Mouse (Mus musculus) forebrain, postnatal 0 days (tissue): ENCODE measurements around the gene Suds3. TPM values are rescaled to one million over a fixed set of nuclear protein-coding genes. Genes with fewer than 3 reads are reported as not detected.

Experiments
- ATAC-seq: fragments of 200-750 bp; cut with Nextera tagmentation; 2 replicates; pipeline ENCODE4 v1.8.0; 2017; ENCODE audit warnings: mild to moderate bottlenecking, moderate library complexity
- DNase-seq: peaks from one replicate; pipeline ENCODE4 v3.0.0-alpha.2; 2015
- H3K27ac ChIP-seq: fragments of 300-500 bp; sonication (generic); 2 replicates; pipeline ENCODE4 v1.5.1; 2014; ENCODE audit warnings: low read depth, mild to moderate bottlenecking, antibody characterized with exemption, low read length, moderate library complexity, mixed read lengths
- H3K27me3 ChIP-seq: fragments of 300-500 bp; sonication (generic); 2 replicates; pipeline ENCODE4 v1.6.1; 2014; ENCODE audit warnings: mild to moderate bottlenecking, low read length, mixed read lengths; ENCODE audit not compliant: insufficient read depth
- H3K36me3 ChIP-seq: fragments of 300-500 bp; sonication (generic); 2 replicates; pipeline ENCODE4 v1.6.1; 2014; ENCODE audit warnings: mild to moderate bottlenecking, moderate library complexity; ENCODE audit not compliant: insufficient read depth
- H3K4me1 ChIP-seq: fragments of 300-500 bp; sonication (generic); 2 replicates; pipeline ENCODE4 v1.6.1; 2014; ENCODE audit warnings: antibody characterized with exemption; ENCODE audit not compliant: insufficient read depth
- H3K4me2 ChIP-seq: fragments of 300-500 bp; sonication (generic); 2 replicates; pipeline ENCODE4 v1.6.1; 2014; ENCODE audit warnings: low read depth, mild to moderate bottlenecking, moderate library complexity
- H3K4me3 ChIP-seq: fragments of 300-500 bp; sonication (generic); 2 replicates; pipeline ENCODE4 v1.5.1; 2014; ENCODE audit warnings: low read depth, low read length, mixed read lengths
- H3K9ac ChIP-seq: fragments of 300-500 bp; sonication (generic); 2 replicates; pipeline ENCODE4 v1.6.1; 2014; ENCODE audit warnings: mild to moderate bottlenecking
- H3K9me3 ChIP-seq: fragments of 300-500 bp; sonication (generic); 2 replicates; pipeline ENCODE4 v1.6.1; 2016; ENCODE audit warnings: low read length
- CTCF ChIP-seq: sonication (generic); IDR thresholded peaks from 2 replicates; pipeline ENCODE4 v1.5.1; 2016; ENCODE audit warnings: antibody characterized with exemption, control low read depth, low read depth
- WGBS: fragments of 180-500 bp; shearing (Covaris S2); extraction: QIAGEN DNeasy Blood & Tissue Kit; methylation state at CpG from one replicate; pipeline ENCODE4 v1.1.7; 2014; 5-methylcytosine and 5-hydroxymethylcytosine counted together
- polyA plus RNA-seq: library from polyadenylated mRNA; unstranded; fragments of >200 nt; fragmentation: Nextera tagmentation; extraction: Ambion mirVana; gene quantifications from 2 replicates; pipeline ENCODE4 v1.2.1, GENCODE M21; 2015
- total RNA-seq: library from RNA; depleted of rRNA; stranded (reverse); fragments of >200 nt; gene quantifications from 2 replicates; pipeline ENCODE4 v1.2.3, GENCODE M21; 2014

Gene Suds3
- total and polyA plus RNA-seq, 2 experiments from 2014 or later, result 75.9 to 83.5 TPM

DNA sequence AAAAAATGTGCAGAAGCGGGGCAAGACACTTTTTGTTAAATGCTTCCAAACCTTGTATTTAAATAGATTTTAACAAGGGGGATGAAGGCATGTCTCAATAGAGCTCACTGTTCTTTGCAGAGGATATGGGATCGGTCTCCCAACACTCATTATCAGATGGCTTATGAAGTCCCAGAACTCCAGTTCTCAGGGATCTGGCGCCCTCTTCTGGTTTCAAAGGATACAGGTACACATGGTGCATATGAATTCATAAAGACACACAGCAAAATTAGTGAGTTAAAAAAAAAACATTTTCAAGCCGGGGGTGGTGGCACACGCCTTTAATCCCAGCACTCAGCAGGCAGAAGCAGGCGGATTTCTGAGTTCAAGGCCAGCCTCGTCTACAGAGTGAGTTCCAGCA lies 2.6 kb downstream of the Suds3 start:
- no peak overlapping the region for H3K27ac ChIP-seq
- no peaks in the 10 kb centered on the region for H3K9me3 ChIP-seq
- H3K36me3 ChIP-seq, result peaks cover 29% of the 10 kb centered on the region
- TF ChIP-seq CTCF, result peak; percentile 63
- no peak overlapping the region for H3K4me3 ChIP-seq
- H3K4me1 ChIP-seq, result 0 out of 2 replicates have a peak, but pooled peaks cover 3% of the 10 kb centered on the region
- H3K9ac ChIP-seq, result no peak overlapping the region
- H3K27me3 ChIP-seq, result no peaks in the 10 kb centered on the region
- 94% methylated on average over 7 of the region's 7 CpGs for WGBS
- DNase-seq (peak; percentile 53), ATAC-seq (no peak)
- H3K4me2 ChIP-seq, result no peak overlapping the region

DNA sequence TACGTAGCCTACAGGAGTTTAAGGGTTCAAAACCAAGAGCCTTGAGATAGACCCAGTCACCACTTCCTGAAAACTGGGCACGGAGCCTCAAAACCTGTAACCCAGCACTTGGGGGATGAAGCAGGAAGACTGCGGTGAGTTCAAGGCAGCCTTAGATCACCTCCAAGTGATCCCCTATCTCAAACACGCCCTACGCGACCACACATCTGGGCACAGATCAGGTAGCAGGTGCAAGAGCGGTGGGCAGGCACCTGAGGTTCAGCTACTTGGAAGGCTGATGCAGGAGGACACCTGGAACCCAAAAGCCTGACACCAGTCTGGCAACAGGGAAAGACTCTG lies 4.2 kb downstream of the Suds3 start:
- Histone ChIP-seq H3K9ac (no peak overlapping the region), H3K36me3 (peaks cover 45% of the 10 kb centered on the region), H3K27ac (no peak overlapping the region), H3K4me3 (no peak overlapping the region), H3K4me1 (0 out of 2 replicates have a peak, but pooled peaks cover 3% of the 10 kb centered on the region), H3K9me3 (no peaks in the 10 kb centered on the region), H3K4me2 (no peak overlapping the region), H3K27me3 (no peaks in the 10 kb centered on the region)
- ATAC-seq (no peak), DNase-seq (no peak)
- WGBS, result 98% methylated on average over 7 of the region's 7 CpGs
- TF ChIP-seq CTCF, result no peak

DNA sequence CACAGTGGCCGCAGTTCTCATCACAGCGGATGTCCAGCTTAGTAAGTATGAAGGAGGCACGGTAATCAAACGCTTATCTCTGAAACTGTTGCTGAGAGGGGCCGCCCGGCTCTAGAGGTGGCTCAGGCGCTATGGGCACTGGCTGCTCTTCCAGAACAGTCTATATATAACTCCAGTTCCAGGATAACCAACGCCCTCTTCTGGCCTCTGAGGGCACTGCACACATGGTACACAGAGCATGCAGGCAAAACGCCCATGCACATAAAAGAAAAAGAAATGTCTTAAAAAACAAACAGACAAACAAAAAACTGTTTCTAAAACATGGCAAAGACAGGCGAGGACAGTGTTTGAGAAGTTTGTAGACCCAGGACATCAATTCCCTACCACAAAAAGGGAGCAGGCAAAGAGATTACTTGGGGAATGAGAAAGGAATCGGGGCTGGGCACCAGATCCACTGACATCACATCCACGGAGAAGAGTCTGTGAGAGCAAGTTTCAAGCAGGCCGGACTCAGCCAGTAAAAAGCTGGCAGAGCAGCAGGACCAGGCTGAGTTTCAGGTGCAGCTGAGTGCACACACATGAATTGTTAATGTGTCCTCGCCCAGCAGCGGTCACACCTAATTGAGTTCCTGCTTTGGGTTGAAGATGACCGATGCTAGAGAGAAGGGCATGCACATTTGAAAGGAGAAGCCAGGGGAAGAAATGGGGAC lies 4.7 kb downstream of the Suds3 start:
- DNase-seq, result no peak
- 0 out of 2 replicates have a peak, but pooled peaks cover 3% of the 10 kb centered on the region for H3K4me1 ChIP-seq
- no peak for ATAC-seq
- 93% methylated on average over 16 of the region's 16 CpGs for WGBS
- 0 out of 2 replicates have a peak, but pooled peaks have one; percentile 21 for TF ChIP-seq CTCF
- no peaks in the 10 kb centered on the region for H3K9me3 ChIP-seq
- no peak overlapping the region for H3K27ac ChIP-seq
- peaks cover 50% of the 10 kb centered on the region for H3K36me3 ChIP-seq
- H3K9ac ChIP-seq, result no peak overlapping the region
- H3K27me3 ChIP-seq, result no peaks in the 10 kb centered on the region
- H3K4me2 ChIP-seq, result no peak overlapping the region
- no peak overlapping the region for H3K4me3 ChIP-seq

DNA sequence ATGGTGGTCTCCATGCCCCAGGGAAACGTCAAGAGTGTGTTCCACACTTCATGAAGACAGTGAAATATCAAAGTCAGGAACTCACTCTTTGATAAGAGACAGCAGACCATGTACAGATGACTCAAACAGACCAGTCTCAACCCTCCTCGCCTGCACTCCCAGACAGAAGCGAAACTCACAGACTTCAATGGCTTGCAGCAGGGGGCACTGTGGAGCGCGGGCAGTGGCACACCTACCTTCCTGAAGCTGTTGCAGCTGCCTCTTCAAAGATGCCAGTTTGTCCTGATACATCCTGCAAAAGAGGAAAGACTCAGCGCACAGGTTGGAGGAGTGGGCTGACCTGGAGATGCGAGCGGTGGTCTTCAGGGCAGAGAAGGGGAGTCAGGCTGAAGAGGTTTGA lies 6.4 kb downstream of the Suds3 start:
- Histone ChIP-seq H3K9ac (no peak overlapping the region), H3K36me3 (peaks cover 66% of the 10 kb centered on the region), H3K4me3 (no peak overlapping the region), H3K9me3 (no peaks in the 10 kb centered on the region), H3K4me1 (0 out of 2 replicates have a peak, but pooled peaks cover 2% of the 10 kb centered on the region), H3K4me2 (no peak overlapping the region), H3K27me3 (no peaks in the 10 kb centered on the region), H3K27ac (no peak overlapping the region)
- ATAC-seq, result no peak
- DNase-seq, result no peak
- peak; percentile 57 for TF ChIP-seq CTCF
- 88% methylated on average over 8 of the region's 8 CpGs for WGBS

DNA sequence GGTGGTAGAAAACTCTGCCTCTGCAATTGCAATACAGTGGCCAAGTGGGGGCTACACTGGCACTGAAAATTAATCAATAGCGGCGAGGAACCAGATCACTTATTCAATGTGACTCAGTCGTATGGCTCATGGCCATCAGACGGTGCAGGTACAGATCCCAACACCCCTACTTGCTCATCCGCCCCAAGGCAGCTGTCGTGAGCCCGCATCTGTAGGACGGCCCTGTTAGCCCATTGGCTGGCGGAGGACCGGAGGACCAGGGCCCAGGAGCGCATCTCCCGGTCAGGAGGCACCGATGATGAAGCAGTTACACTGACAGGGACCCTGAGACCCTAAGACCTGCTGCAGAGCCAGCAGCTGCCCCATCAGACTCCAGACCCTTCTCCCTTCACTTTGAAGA lies 7.2 kb downstream of the Suds3 start:
- H3K9me3 ChIP-seq, result no peaks in the 10 kb centered on the region
- H3K4me3 ChIP-seq, result no peak overlapping the region
- H3K4me1 ChIP-seq, result 0 out of 2 replicates have a peak, but pooled peaks cover 2% of the 10 kb centered on the region
- H3K27ac ChIP-seq, result no peak overlapping the region
- no peak for TF ChIP-seq CTCF
- DNase-seq (no peak), ATAC-seq (no peak)
- no peak overlapping the region for H3K9ac ChIP-seq
- H3K27me3 ChIP-seq, result no peaks in the 10 kb centered on the region
- 98% methylated on average over 13 of the region's 13 CpGs for WGBS
- H3K4me2 ChIP-seq, result no peak overlapping the region
- H3K36me3 ChIP-seq, result peaks cover 71% of the 10 kb centered on the region

DNA sequence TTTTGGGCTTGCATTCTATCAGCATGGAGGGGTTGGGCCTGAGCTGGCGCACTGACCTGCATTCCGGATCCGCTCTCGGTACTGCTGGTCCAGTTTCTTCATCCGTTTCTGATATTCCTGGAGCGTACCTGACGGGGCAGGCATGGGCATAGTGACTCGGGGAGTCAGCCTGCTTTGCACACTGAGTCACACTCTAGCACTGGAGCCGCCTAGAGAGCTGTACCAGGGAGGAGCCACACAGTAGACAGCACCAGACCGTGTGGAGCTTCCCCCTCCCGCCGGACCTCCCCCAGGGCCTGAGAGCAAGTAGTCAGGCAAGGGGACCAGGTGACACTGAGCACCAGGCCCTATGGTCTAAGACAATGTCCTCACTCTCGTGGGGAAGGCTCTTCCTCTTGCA lies 7.6 kb downstream of the Suds3 start:
- DNase-seq (no peak), ATAC-seq (no peak)
- H3K4me3 ChIP-seq, result no peak overlapping the region
- H3K4me1 ChIP-seq, result 0 out of 2 replicates have a peak, but pooled peaks cover 2% of the 10 kb centered on the region
- H3K27me3 ChIP-seq, result no peaks in the 10 kb centered on the region
- H3K9ac ChIP-seq, result no peak overlapping the region
- WGBS, result 95% methylated on average over 13 of the region's 13 CpGs
- H3K9me3 ChIP-seq, result no peaks in the 10 kb centered on the region
- no peak for TF ChIP-seq CTCF
- peaks cover 72% of the 10 kb centered on the region for H3K36me3 ChIP-seq
- no peak overlapping the region for H3K4me2 ChIP-seq
- H3K27ac ChIP-seq, result no peak overlapping the region

DNA sequence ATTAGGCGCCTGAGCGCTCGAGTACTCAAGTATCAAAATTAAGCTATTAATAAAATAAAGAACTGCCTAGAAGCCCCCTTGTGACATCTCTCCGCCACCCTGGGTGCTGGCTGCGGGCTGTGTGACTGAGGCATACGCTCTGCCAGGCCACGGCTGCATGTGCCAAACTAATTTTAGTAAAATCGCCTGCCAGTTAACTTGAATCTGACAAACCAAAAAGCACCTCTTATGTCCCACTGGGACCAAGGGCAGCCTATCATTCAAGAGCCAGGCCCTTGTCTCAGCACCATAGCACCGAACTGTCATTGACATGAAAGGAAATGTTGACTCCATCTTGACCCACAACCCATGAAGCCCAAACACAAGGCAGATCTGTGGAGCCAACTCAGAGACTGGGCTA lies 10.2 kb downstream of the Suds3 start:
- H3K4me3 ChIP-seq, result no peak overlapping the region
- peaks cover 78% of the 10 kb centered on the region for H3K36me3 ChIP-seq
- H3K4me2 ChIP-seq, result no peak overlapping the region
- no peak overlapping the region for H3K9ac ChIP-seq
- H3K27me3 ChIP-seq, result no peaks in the 10 kb centered on the region
- H3K9me3 ChIP-seq, result no peaks in the 10 kb centered on the region
- 0 out of 2 replicates have a peak overlapping the region, but pooled peaks have one; percentile 21 for H3K27ac ChIP-seq
- ATAC-seq (peak; percentile 45; the same call in 1 of the 2 replicates), DNase-seq (no peak)
- no peak for TF ChIP-seq CTCF
- 34% methylated on average over 9 of the region's 9 CpGs for WGBS
- 0 out of 2 replicates have a peak, but pooled peaks cover 2% of the 10 kb centered on the region for H3K4me1 ChIP-seq
